Mouse (Mus musculus): Measurements from ENCODE around the gene Nudt3.

DNA sequence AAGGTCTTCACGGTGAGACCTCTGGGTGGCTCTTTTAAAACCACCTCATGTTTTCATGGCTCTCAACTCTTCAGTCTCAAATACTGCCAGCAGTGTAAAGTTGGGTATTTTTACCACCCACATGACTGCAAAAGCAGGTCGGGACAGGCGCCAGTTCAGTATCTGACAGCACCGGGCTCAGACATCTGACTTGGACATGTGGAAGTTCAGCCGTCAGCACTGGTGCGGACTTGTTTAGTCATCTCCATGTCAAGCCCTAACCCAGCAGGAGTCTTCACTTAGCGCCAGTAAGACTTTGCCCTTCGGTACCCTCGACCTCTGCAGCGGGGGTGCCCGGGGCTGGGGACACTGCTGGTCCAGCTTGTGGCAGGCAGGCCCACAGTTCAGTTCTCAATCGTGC, 36.0 kb downstream of the Nudt3 start:
- no peak for TF ChIP-seq POLR2A (IDR thresholded peaks at IDR 0.05; ENCODE audit: insufficient read length, low read depth)
- TF ChIP-seq TCF12 (IDR thresholded peaks at IDR 0.05; ENCODE audit: insufficient read depth, poor library complexity, severe bottlenecking): no peak
- TF ChIP-seq MAX (IDR thresholded peaks at IDR 0.05; ENCODE audit: low read depth): no peak
- TF ChIP-seq REST (IDR thresholded peaks at IDR 0.05; ENCODE audit: insufficient read depth, insufficient read length): no peak
- no peak for TF ChIP-seq POLR2AphosphoS2 (IDR thresholded peaks at IDR 0.05; ENCODE audit: insufficient read length, low read depth)
- no peak for TF ChIP-seq USF1 (IDR thresholded peaks at IDR 0.05; ENCODE audit: low read depth)
- TF ChIP-seq MYOD1 (IDR thresholded peaks at IDR 0.05; ENCODE audit: control insufficient read depth in 1 of 3, insufficient read length in 2 of 3, low read depth in 2 of 3): no peak
- TF ChIP-seq CEBPB (IDR thresholded peaks at IDR 0.05; ENCODE audit: insufficient read depth, poor library complexity, severe bottlenecking): no peak
- TF ChIP-seq MYOG (IDR thresholded peaks at IDR 0.05; ENCODE audit: control insufficient read depth in 1 of 3, insufficient read depth in 1 of 3, insufficient read length in 2 of 3, low read depth in 2 of 3): no peak
- no peak for TF ChIP-seq E2F4 (IDR thresholded peaks at IDR 0.05; ENCODE audit: insufficient read depth)
- no peak for TF ChIP-seq SRF (IDR thresholded peaks at IDR 0.05; ENCODE audit: control insufficient read depth, insufficient read length, low read depth)
